Mouse (Mus musculus) heart, postnatal 0 days (tissue): ENCODE measurements around the gene Nf2.
"Not testable (repeated sequence)": the region's sequence is repeated elsewhere in the genome, so short reads cannot be mapped to it uniquely, and the experiment has no call there.

ENCODE experiments used
- CTCF ChIP-seq: IDR thresholded peaks from 2 replicates; pipeline ENCODE4 v1.5.1; 2016; ENCODE audit warnings: antibody characterized with exemption, control low read depth, low read depth
- EP300 ChIP-seq: IDR thresholded peaks from 2 replicates; pipeline ENCODE4 v1.6.1; 2016; ENCODE audit warnings: antibody characterized with exemption, low read depth

DNA sequence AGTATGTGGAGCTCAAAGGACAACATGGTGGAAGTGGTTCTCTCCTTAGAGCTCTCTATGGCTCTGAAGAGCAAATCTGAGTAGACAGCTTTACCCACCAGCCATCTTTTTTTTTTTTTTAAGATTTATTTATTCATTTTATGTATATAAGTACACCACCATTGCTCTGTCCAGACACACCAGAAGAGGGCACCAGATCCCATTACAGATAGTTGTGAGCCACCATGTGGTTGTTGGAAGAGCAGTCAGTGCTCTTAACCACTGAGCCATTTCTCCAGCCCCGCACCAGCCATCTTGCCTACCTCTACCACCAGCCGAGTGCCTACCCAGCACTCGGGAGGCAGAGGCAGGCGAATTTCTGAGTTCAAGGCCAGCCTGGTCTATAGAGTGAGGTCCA, 26.9 kb downstream of the Nf2 start:
- TF ChIP-seq CTCF, EP300: not testable (repeated sequence)
